Mouse (Mus musculus) left cerebral cortex, postnatal 14 days (tissue): ENCODE results near the gene Ikbke. TPM values are rescaled to one million over a fixed set of nuclear protein-coding genes. Genes with fewer than 3 reads are reported as not detected.
"Not testable (repeated sequence)": the region's sequence is repeated elsewhere in the genome, so short reads cannot be mapped to it uniquely, and the experiment has no call there.

ENCODE experiments used
- DNase-seq, 2 experiments: peaks; one replicate each; pipeline ENCODE4 v3.0.0; 2021 to 2022; ENCODE audit warnings: low spot score in 2 of 2, mixed read lengths in 1 of 2
- intact Hi-C: fragments of 180-260 bp; cut with DNase I; formaldehyde crosslinking; loops from one replicate; pipeline ENCODE4 v1.15.1; 2025
- total RNA-seq, 2 experiments: library from RNA; stranded (reverse); gene quantifications; 2 replicates each; pipeline ENCODE4 v1.2.3; 2021

Gene Ikbke
- total RNA-seq, 2 experiments from 2014 or later, result 1.5 TPM

DNA sequence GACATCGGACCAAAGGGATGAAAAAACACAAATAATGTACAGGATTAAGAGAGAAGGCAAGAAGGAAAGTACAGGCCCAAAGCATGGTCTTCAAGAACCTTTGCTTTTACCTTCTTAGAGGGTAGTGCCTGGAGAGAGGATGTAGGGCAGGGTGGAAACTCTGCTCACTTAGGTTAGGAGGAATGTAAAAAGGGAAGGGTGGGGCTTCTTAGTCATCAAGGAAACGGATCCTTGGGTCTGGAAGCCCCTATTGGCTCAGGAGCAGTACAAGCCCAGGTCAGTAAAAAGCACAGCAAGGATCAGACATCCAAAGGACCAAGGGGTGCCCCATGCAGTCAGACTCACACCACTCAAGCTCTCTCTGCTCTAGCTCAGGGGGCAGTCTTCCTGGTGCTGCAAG lies 7.9 kb upstream of the Ikbke start:
- DNase-seq, result no peak
- intact Hi-C loops, result no loop called here

DNA sequence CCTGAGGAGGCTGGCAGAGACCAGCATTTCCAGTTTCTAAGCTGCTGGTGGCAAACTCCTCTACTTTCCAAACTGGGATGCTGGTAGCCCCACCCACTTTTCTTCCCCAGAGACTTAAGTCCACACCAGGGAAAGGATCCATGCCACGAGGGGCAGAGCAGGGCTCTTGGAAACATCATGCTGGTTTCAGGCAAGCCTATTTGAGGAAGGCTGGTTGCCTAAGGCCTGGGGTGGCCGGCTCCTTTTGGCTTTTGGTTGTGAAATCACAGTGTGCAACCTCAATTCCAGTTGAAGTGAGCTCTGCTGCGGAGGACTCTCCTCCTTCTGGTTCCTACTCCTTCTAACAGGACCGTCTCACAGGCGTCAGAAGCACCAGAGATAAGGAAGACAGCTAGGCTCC lies 7.4 kb upstream of the Ikbke start:
- intact Hi-C loops, result no loop called here
- no peak for DNase-seq

DNA sequence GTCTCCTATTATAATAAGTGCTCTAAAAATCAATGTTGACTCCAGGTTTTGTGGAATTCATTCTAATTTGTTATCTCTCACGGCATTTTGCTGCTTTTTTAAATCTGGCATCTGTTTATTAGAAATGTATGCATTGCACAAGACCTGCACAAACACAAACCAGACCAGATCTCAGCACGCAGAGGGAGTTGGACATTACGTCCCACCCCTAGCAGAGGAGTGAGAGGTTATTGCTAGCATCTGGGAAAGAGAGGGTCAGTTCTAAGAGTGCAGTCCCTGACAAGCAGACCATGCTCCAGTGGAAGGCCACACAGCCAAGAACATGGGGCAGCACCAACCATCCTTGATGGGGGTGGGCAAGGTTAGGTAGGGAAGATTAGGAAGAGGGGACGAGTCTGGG lies 5.2 kb upstream of the Ikbke start:
- intact Hi-C loops, result no loop called here
- DNase-seq, result no peak

DNA sequence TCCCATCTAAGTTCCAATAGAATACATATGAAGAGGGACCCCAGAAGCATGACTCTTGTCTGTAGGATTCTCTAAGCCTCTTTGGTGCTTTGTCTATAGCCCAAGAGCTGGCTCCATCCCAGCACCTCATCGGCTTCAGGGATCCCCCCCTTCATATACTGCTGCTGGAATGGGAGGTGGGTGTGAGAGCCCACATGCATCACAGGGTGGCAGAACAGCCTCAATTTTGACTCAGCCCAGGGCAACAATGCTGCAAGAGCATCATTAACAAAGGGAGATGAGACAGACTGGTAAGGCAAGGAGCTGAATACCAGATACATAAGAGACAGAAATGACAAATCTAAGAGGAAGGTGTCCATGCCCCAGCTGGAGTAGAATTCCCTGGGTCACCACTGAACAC lies 4.8 kb upstream of the Ikbke start:
- no peak for DNase-seq
- intact Hi-C loops, result no loop called here

DNA sequence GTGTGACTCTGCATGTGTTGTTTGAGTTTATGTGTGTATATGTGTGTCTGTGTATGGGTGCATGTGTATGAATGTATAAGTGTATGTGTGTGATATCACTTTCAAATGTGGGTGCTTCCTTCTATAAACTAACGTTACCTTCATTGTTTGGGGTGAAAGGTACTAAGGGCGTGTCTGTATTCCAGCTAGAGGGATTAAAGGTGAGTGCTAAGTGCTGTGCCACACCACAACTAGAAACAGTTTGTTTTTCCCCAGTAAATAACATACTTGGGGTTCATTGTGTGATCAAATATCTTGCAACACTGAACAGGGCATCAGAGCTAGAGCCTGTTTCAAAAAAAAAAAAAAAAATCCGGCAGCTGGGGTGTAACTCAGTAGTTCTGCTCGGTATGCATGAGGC lies 2.3 kb upstream of the Ikbke start:
- intact Hi-C loops, result no loop called here

DNA sequence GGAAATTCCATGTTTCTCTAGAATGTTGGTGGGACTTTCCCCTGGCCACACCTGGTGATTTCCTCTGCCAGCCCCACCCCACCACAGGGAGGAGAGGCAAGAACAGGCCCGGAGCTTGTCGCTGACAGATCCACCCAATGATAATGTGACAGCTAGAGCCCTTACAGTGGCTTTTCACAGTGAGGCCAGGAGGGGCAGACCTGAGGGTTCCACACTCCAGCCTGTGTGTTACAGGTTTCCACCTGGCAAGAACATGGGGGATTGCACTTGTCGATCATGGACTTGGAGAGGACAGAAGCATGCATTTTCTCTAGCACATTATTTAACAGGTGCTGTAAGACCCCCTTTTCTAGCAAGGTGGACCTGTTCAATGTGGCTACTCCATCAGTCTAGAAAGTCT lies 874 bp upstream of the Ikbke start:
- intact Hi-C loops, result no loop called here
- no peak for DNase-seq

More for the DNA sequence above, 2.3 kb upstream of the Ikbke start:
- DNase-seq, result no peak

DNA sequence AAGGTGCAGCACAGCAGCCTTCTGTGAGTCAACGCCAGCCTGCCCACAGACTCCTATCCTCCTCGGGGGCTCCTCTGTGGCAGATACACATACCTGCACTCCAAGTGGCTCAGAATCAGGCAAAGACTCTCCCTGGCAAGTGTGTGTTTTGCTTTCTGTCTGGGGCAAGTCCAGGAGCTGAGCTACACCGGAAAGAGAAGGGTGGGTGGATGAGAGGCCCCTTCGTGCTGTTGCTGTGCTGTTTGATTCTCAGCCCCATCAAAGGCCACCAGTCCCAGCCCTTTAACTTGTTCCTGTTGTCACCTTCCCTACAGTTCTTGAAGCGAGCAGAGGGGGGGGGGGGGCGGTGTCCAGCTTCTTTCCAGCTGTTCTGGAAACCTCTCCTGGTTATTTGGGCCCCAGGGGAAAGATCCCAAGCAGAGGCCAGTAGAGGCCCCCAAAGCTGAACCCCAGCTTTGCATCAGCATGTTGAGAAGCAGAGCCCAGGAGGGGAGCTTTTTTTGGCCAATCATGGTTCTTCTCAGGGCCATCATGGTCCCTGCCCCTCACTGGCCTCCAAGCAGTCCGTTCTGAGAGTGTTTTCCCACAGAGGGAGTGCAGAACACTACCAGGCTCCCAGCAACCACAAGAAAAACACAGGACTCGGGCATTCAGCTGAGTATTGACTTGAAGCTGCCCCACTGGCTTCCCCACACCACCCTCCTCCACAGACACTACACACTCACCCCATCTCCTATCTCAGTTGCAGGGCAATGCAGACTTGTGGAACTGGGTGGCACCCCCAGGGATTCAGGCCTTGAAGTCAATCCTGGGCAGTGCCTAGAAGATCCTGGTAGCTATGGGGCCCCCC lies 575 bp downstream of the Ikbke start:
- intact Hi-C loops, result no loop called here

DNA sequence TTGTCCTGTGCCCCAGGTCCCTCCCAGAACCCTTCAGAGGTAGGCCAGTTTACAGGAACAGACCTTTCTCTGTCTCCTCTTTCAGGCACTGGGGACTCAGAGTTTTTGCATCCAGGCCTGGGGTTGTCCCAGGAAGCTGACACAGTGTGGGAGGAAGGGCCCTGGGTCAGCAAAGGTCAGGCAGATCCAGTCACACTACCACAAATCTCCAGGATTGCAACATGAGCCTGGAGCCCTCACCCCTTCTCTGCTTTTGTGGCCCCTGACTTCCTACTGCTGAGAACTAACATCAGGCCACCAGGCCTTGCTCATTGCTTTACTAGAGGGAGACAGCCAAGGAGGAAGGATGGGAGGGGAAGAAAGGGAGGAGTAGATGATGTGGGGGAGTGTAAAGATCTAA lies 2.6 kb downstream of the Ikbke start:
- no peak for DNase-seq
- intact Hi-C loops, result no loop called here

More for the DNA sequence above, 575 bp downstream of the Ikbke start:
- no peak for DNase-seq

DNA sequence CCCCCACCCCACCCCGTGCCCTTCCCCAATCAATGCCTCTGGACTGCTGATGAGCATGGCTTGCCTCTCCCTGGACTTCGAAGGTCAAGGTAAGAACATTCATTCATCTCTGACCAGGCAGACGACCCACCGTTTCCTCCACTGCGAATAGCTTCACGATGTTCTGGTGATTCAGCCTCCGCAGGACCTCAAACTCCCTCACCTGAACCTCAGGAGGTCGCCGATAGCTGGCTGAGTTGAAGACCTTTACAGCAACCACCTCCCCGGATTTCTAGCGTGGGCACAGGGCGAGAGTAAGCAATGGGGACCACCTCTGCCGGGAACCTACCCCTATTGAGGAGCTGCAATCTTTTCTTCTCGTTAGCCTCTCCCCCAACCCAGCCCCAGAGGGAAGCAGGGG lies 3.8 kb downstream of the Ikbke start:
- DNase-seq, result no peak
- intact Hi-C loops, result no loop called here

DNA sequence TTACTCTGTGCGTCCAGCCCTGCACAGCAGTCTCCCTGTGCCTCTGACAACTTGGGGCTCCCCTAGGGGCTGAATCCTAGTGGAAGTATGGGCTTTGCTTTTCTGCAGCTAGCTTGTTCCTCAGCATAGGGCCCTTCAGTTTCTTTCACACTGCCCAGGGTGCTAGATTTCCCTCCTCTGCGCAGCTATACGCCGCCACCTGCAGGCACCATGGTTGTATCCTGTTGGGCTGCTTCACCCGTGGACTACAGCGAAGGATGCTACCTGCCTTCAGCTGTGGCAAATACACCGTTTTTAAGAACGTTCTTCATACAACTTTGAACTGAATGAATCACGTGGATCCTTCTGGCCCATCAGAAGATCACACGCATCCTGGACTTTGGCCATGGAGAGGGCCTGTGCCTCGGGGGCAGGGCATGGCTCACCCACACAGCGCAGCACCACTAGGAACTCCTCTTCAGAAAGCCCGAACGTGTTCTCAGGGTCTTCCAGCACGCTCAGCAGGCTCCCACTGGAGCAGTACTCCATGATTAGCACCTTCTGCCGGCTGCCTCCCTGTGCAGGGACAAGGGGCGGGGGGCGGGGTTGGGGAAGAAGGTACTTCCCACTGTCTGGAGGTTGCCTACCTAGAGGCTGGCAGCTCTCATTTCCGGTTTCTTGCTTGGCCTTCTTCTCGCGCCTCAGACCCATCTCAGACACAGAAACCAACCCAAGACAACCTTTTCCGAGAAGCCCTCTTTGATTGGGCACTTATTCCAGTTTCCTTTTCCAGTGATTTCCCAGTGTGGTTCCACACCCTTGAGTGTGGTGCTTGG lies 4.5 kb downstream of the Ikbke start:
- intact Hi-C loops, result no loop called here
- DNase-seq, result no peak

DNA sequence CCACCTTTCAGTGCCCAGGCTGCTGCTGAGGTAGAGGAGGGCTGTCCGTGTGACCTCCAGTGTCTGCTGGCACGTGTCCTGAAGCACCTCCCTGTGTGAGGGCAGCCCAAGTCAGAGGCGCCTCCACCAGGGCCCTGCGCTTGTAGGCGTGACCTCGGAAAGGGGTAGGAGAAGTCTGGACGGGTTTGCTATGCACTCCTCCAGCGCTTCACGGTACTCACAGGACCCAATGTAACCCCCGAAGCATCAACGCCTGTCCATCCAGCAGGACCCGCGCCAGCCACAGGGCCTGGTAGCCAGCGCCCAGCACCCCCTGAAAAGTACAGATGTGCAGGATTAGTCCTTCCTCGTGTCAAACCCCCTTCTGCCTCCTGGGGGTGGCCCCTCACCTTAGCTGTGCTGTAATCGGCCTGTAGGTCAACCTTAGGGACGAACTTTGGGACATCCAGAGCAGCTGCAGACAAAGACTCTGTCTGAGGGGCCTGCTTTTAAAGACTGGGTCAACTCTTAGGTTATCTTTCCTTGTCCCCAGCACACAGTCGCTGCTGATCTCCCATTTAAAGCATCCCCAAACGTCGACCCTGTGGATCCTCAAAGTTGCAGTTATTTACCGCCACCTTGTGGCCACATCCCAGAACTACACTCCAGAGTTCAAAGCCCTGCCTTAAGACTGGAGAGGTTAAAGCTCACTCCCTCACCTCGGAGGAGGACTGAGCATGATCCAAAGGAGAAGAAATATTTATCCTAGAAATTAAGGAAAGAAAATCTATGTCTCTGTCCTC lies 9.4 kb downstream of the Ikbke start:
- intact Hi-C loops, result no loop called here
- peak; percentile 77 to 85 for DNase-seq

DNA sequence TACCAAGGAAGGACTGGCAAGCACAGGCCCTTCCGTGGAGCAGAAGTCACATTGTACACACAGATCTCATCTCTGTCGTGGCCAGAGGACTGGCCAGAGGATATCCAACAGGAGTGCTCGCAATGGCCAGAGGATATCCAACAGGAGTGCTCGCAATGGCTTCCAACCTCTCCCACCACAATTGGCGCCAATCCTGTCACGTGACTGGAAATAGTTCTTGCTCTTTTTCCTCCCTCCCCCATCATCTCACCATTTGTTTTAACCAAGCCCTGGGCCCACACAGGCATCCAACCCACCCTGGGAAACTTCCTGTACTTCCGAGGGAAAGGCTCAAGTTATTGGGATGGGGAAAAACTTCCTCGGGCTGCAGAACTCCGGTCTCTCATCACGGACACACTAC lies 10.6 kb downstream of the Ikbke start:
- no peak for DNase-seq
- intact Hi-C loops, result no loop called here

DNA sequence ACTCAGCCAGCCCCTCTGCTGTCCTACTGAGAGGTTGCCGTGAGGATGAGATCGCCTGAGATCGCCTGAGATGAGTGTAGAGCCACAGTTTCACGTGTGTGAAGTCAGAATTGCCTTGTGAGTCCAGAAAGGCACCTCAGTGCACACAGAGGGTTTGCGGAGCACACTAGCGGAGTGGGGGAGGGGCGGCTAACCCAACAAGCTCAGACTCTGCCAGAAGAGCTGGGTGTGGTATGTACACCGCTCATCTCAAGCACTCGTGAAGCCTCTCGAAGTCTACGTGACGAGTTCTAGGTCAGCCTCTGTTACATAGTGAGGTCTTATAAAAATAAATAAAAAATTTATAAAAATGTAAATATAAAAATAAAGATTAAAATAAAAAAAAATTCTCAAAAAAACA lies 15.5 kb downstream of the Ikbke start:
- no peak for DNase-seq
- intact Hi-C loops, result loop anchor here (5.0 kb wide), 1 partner anchor 147 kb away; no protein-coding TSS in a partner anchor

DNA sequence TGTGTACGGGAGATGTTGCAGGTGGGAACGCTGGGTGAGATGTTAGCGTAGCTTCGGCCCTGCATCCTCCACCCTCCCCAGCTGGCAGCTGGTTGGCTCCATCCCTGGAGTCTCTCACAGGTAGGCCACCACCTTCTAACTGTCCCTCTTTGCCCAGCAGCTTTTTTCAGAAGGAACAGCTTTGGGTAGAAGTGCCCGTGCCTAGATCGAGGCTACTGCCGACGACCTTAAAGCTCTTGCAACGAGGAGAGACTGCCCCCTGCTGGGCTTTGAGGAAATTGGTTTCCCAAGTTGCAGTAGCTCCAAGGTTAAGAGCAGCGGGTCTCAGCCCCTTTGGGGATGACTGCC lies 19.1 kb downstream of the Ikbke start:
- intact Hi-C loops, result loop anchor here (5.0 kb wide), 1 partner anchor 143 kb away; no protein-coding TSS in a partner anchor

DNA sequence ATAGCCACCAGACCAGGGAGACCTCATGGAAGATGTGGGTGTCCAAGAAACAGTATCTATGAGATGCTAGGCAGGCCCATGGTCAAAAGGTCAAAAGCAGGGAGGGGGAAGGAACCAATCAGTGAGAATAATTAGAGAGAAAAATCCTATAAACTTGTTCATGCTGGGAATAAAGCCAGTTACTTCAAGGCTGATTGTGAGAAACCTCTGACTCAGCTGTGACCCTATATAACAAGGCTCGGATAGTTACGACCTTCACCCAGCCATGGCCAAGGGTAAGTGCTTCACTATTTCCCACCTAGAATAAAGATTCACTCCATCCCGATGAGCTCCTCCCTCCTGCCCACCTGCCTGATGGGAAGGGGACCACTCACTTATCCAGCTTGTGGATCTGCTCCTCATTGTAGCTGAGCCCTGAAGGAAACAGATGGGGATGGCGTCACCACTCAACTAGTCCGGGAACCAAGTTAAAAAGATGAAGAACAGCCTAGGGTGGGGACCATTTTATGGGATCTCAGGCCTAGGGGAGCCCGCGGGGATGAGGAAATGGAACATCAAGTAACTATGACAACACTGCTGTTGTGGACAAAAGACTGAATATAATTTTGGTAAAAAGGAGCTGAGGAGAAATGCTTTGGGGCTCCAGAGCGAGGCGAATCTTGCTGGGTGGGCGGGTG lies 19.6 kb downstream of the Ikbke start:
- peak; percentile 26 to 55 for DNase-seq
- intact Hi-C loops, result loop anchor here (5.0 kb wide), 1 partner anchor 142 kb away; no protein-coding TSS in a partner anchor

More for the DNA sequence above, 19.1 kb downstream of the Ikbke start:
- DNase-seq, result peak; percentile 69 to 71

DNA sequence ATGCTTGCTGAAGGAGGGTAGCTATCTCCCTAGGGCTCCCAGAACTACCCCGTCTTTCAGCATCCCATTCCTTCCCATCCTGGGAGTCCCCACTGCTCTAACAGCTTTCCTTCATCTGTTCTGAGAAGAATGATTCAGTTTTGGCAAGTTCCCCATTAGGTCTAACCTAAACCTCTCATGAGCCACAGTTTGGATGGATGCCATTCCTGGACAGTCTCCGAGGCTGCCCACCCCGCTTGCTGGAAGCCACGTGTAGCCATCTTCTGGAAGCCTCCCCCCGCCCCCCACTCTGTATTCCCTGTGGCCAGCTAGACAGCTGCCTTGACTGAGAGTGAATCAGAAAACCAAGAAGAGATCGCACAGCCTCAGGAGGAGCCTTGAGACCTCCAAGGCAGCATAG lies 22.1 kb downstream of the Ikbke start:
- no peak for DNase-seq

DNA sequence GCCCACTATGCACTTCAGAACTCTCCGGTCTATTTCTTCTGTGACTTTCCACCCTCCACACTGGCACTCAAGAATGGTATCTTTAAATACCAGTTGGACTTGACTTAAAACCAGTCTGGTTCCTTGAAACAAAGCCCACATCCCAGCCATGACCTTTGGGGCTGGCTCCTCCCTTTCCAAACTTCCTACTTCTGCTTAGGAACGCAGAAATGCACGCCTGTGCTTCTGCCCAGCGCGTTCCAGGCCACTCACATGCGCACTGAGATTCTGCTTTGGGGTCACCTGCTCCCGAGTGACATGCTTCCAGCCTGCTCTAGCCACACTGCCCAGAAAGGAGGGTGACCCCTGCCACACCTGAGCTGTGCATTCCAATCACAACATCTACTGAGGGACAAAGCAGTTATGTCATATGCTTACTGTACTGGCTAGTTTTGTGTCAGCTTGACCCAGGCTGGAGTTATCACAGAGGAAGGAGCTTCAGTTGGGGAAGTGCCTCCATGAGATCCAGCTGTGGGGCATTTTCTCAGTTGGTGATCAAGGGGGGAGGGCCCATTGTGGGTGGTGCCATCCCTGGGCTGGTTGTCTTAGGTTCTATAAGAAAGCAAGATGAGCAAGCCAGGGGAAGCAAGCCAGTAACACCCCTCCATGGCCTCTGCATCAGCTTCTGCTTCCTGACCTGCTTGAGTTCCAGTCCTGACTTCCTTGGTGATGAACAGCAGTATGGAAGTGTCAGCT lies 26.7 kb downstream of the Ikbke start:
- DNase-seq, intact Hi-C loops: not testable (repeated sequence)

More for the DNA sequence above, 22.1 kb downstream of the Ikbke start:
- intact Hi-C loops, result no loop called here
